Mouse (Mus musculus): ENCODE results near the gene Cyp2b13.
"Not testable (repeated sequence)": the region's sequence is repeated elsewhere in the genome, so short reads cannot be mapped to it uniquely, and the experiment has no call there.

DNA sequence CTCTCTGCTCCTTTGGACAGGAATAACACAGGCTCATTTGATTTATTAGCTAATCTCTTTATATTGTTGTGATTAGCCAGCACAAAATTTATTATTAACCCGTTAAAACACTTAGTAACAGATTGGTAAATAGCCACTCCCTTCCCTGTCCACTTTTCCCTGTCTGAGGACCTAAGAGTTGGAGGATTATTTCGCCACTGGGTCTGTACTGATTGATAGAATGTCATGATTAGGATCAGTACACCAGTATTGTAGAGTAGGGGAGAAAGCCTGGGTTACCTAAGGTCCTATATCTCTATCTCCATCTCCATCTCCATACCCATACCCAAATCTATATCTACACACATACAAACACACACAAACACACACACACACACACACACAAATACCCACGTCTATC lies 82.4 kb downstream of the Cyp2b13 start:
- TF ChIP-seq CTCF, EP300 (IDR thresholded peaks at IDR 0.05; ENCODE audit: low read depth): not testable (repeated sequence)

Measured in liver, postnatal 0 days (tissue).